Mouse (Mus musculus) embryo, embryonic 11 days (tissue): Measurements from ENCODE around the gene 4921517D22Rik.
A peak's percentile ranks its signal among the peaks of the same experiment; 100 is the strongest.

Source experiments
- DNase-seq: peaks from one replicate; pipeline ENCODE4 v3.0.0-alpha.2; 2015

Gene 4921517D22Rik

GRCm38 (mm10) chr13:59656316-59656832, 37.5 kb downstream of the 4921517D22Rik start:
- no peak for DNase-seq

- no peak for DNase-seq
Measured at GRCm38 (mm10) chr13:59655718-59656315, 38.1 kb downstream of the 4921517D22Rik start.

- DNase-seq = no peak
Measured at GRCm38 (mm10) chr13:59654465-59654864, 39.4 kb downstream of the 4921517D22Rik start.

- no peak for DNase-seq
Measured at GRCm38 (mm10) chr13:59653136-59653535, 40.8 kb downstream of the 4921517D22Rik start.

GRCm38 (mm10) chr13:59652651-59653050, 41.3 kb downstream of the 4921517D22Rik start:
- no peak for DNase-seq

- DNase-seq = no peak
Measured at GRCm38 (mm10) chr13:59649781-59650180, 44.1 kb downstream of the 4921517D22Rik start.

- DNase-seq = no peak
Measured at GRCm38 (mm10) chr13:59648598-59648997, 45.3 kb downstream of the 4921517D22Rik start.

GRCm38 (mm10) chr13:59647484-59647883, 46.4 kb downstream of the 4921517D22Rik start:
- no peak for DNase-seq

GRCm38 (mm10) chr13:59646674-59647244, 47.1 kb downstream of the 4921517D22Rik start:
- DNase-seq = peak; percentile 47

GRCm38 (mm10) chr13:59645491-59645890, 48.4 kb downstream of the 4921517D22Rik start:
- no peak for DNase-seq

- no peak for DNase-seq
Measured at GRCm38 (mm10) chr13:59642818-59643217, 51.1 kb downstream of the 4921517D22Rik start.

- no peak for DNase-seq
Measured at GRCm38 (mm10) chr13:59640178-59640440, 53.8 kb downstream of the 4921517D22Rik start.

GRCm38 (mm10) chr13:59639368-59640177, 54.3 kb downstream of the 4921517D22Rik start:
- no peak for DNase-seq

- no peak for DNase-seq
Measured at GRCm38 (mm10) chr13:59637800-59638199, 56.1 kb downstream of the 4921517D22Rik start.
